Mouse (Mus musculus) myocyte (in vitro differentiated cells): ENCODE results near the gene Bud13. TPM values are rescaled to one million over a fixed set of nuclear protein-coding genes. Genes with fewer than 3 reads are reported as not detected.

Source experiments
- H3K27me3 ChIP-seq: one replicate; pipeline ENCODE4 v1.6.1; 2011; ENCODE audit not compliant: control insufficient read depth, insufficient read depth, insufficient read length
- H3K36me3 ChIP-seq: one replicate; pipeline ENCODE4 v1.6.1; 2011; ENCODE audit not compliant: control insufficient read depth, insufficient read depth
- H3K4me2 ChIP-seq: one replicate; pipeline ENCODE4 v1.6.1; 2011; ENCODE audit warnings: low read depth, control low read depth
- H3K4me3 ChIP-seq: one replicate; pipeline ENCODE4 v1.5.1; 2011; ENCODE audit warnings: mild to moderate bottlenecking, control low read depth, moderate library complexity
- H3K79me2 ChIP-seq: one replicate; pipeline ENCODE4 v1.6.1; 2011; ENCODE audit not compliant: control insufficient read depth, insufficient read depth
- H3ac ChIP-seq: one replicate; pipeline ENCODE4 v1.6.1; 2011; ENCODE audit not compliant: control insufficient read depth, insufficient read length
- CEBPB ChIP-seq: IDR thresholded peaks from 2 replicates; pipeline ENCODE4 v1.6.1; 2011; ENCODE audit warnings: mild to moderate bottlenecking, moderate library complexity; ENCODE audit not compliant: poor library complexity, insufficient read depth, severe bottlenecking
- E2F4 ChIP-seq: IDR thresholded peaks from one replicate; pipeline ENCODE4 v1.6.1; 2011; ENCODE audit warnings: mild to moderate bottlenecking, control low read depth, moderate library complexity; ENCODE audit not compliant: insufficient read depth
- MAX ChIP-seq: IDR thresholded peaks from one replicate; pipeline ENCODE4 v1.6.1; 2011; ENCODE audit warnings: low read depth, mild to moderate bottlenecking, control low read depth
- MYOD1 ChIP-seq, 3 experiments: IDR thresholded peaks; one replicate each; pipeline ENCODE4 v1.6.1; 2011; ENCODE audit warnings: control low read depth in 2 of 3, low read depth in 2 of 3, mild to moderate bottlenecking in 2 of 3, moderate library complexity in 1 of 3; ENCODE audit not compliant: insufficient read length in 2 of 3, control insufficient read depth in 1 of 3
- MYOG ChIP-seq, 3 experiments: IDR thresholded peaks; one replicate each; pipeline ENCODE4 v1.6.1; 2011; ENCODE audit warnings: control low read depth in 2 of 3, low read depth in 2 of 3, mild to moderate bottlenecking in 2 of 3; ENCODE audit not compliant: insufficient read length in 2 of 3, control insufficient read depth in 1 of 3, insufficient read depth in 1 of 3
- POLR2A ChIP-seq: IDR thresholded peaks from one replicate; pipeline ENCODE4 v1.6.1; 2011; ENCODE audit warnings: low read depth, mild to moderate bottlenecking, control low read depth, moderate library complexity; ENCODE audit not compliant: insufficient read length
- POLR2AphosphoS2 ChIP-seq: IDR thresholded peaks from one replicate; pipeline ENCODE4 v1.6.1; 2011; ENCODE audit warnings: low read depth, control low read depth; ENCODE audit not compliant: insufficient read length
- REST ChIP-seq: IDR thresholded peaks from one replicate; pipeline ENCODE4 v1.6.1; 2011; ENCODE audit warnings: mild to moderate bottlenecking, control low read depth, moderate library complexity; ENCODE audit not compliant: insufficient read depth, insufficient read length
- SRF ChIP-seq: IDR thresholded peaks from one replicate; pipeline ENCODE4 v1.6.1; 2011; ENCODE audit warnings: low read depth; ENCODE audit not compliant: control insufficient read depth, insufficient read length
- TCF12 ChIP-seq: IDR thresholded peaks from one replicate; pipeline ENCODE4 v1.6.1; 2011; ENCODE audit warnings: mild to moderate bottlenecking, control low read depth; ENCODE audit not compliant: poor library complexity, insufficient read depth, severe bottlenecking
- TCF3 ChIP-seq: IDR thresholded peaks from one replicate; pipeline ENCODE4 v1.6.1; 2011; ENCODE audit warnings: low read depth, control low read depth; ENCODE audit not compliant: insufficient read length
- USF1 ChIP-seq: IDR thresholded peaks from one replicate; pipeline ENCODE4 v1.6.1; 2011; ENCODE audit warnings: low read depth, mild to moderate bottlenecking, control low read depth, moderate library complexity
- polyA plus RNA-seq: library from polyadenylated mRNA; unstranded; fragments of >200 nt; fragmentation: generic; extraction: Trizol; gene quantifications from one replicate; pipeline ENCODE4 v1.2.1, GENCODE M21; 2012; ENCODE audit warnings: missing spikeins

The Bud13 gene
- polyA plus RNA-seq, 1 experiment = 9.5 TPM

GRCm38 (mm10) chr9:46256177-46256576, 26.6 kb upstream of the Bud13 start:
- Histone ChIP-seq H3ac (no peak overlapping the region), H3K27me3 (peaks cover 15% of the 10 kb centered on the region), H3K79me2 (no peaks in the 10 kb centered on the region), H3K4me3 (no peak overlapping the region), H3K36me3 (no peaks in the 10 kb centered on the region), H3K4me2 (no peak overlapping the region)
- TF ChIP-seq MYOD1 (IDR thresholded peaks at IDR 0.05; ENCODE audit: control insufficient read depth in 1 of 3, insufficient read length in 2 of 3, low read depth in 2 of 3) (no peak), CEBPB (no peak)

GRCm38 (mm10) chr9:46256658-46257385, 26.0 kb upstream of the Bud13 start:
- Histone ChIP-seq H3K4me2 (peak overlapping the region; percentile 41), H3K27me3 (peaks cover 13% of the 10 kb centered on the region), H3K79me2 (no peaks in the 10 kb centered on the region), H3K4me3 (no peak overlapping the region), H3ac (no peak overlapping the region), H3K36me3 (no peaks in the 10 kb centered on the region)
- TF ChIP-seq USF1 (no peak), MAX (no peak), MYOG (IDR thresholded peaks at IDR 0.05; ENCODE audit: control insufficient read depth in 1 of 3, insufficient read depth in 1 of 3, insufficient read length in 2 of 3, low read depth in 2 of 3) (no peak), CEBPB (no peak), MYOD1 (IDR thresholded peaks at IDR 0.05; ENCODE audit: control insufficient read depth in 1 of 3, insufficient read length in 2 of 3, low read depth in 2 of 3) (no peak), POLR2AphosphoS2 (no peak), POLR2A (no peak), E2F4 (no peak), REST (no peak), SRF (no peak), TCF3 (no peak), TCF12 (no peak)

GRCm38 (mm10) chr9:46257546-46257945, 25.3 kb upstream of the Bud13 start:
- H3K36me3 ChIP-seq = no peaks in the 10 kb centered on the region
- H3K4me2 ChIP-seq = peak overlapping the region; percentile 41

GRCm38 (mm10) chr9:46259111-46259510, 23.7 kb upstream of the Bud13 start:
- Histone ChIP-seq H3K27me3 (peaks cover 6% of the 10 kb centered on the region), H3K4me3 (no peak overlapping the region), H3ac (no peak overlapping the region), H3K79me2 (no peaks in the 10 kb centered on the region), H3K4me2 (no peak overlapping the region), H3K36me3 (no peaks in the 10 kb centered on the region)
- TF ChIP-seq MYOD1 (IDR thresholded peaks at IDR 0.05; ENCODE audit: control insufficient read depth in 1 of 3, insufficient read length in 2 of 3, low read depth in 2 of 3) (no peak), POLR2AphosphoS2 (no peak), E2F4 (no peak), TCF12 (no peak), USF1 (no peak), CEBPB (no peak), POLR2A (no peak), SRF (no peak), TCF3 (no peak), REST (no peak)

More at GRCm38 (mm10) chr9:46257546-46257945, 25.3 kb upstream of the Bud13 start:
- Histone ChIP-seq H3K4me3 (no peak overlapping the region), H3K27me3 (peaks cover 9% of the 10 kb centered on the region), H3ac (no peak overlapping the region), H3K79me2 (no peaks in the 10 kb centered on the region)
- no peak for TF ChIP-seq REST
- TF ChIP-seq POLR2AphosphoS2 = no peak
- TF ChIP-seq TCF3 = no peak
- no peak for TF ChIP-seq MAX
- TF ChIP-seq POLR2A = no peak
- TF ChIP-seq CEBPB = no peak
- no peak for TF ChIP-seq USF1
- TF ChIP-seq MYOD1 (IDR thresholded peaks at IDR 0.05; ENCODE audit: control insufficient read depth in 1 of 3, insufficient read length in 2 of 3, low read depth in 2 of 3) = no peak
- no peak for TF ChIP-seq SRF
- TF ChIP-seq MYOG (IDR thresholded peaks at IDR 0.05; ENCODE audit: control insufficient read depth in 1 of 3, insufficient read depth in 1 of 3, insufficient read length in 2 of 3, low read depth in 2 of 3) = no peak
- no peak for TF ChIP-seq E2F4
- TF ChIP-seq TCF12 = no peak

- H3K4me2 ChIP-seq = no peak overlapping the region
- H3K4me3 ChIP-seq = no peak overlapping the region
- H3K36me3 ChIP-seq = no peaks in the 10 kb centered on the region
- no peaks in the 10 kb centered on the region for H3K79me2 ChIP-seq
- H3ac ChIP-seq = no peak overlapping the region
- TF ChIP-seq E2F4 (no peak), SRF (no peak), REST (no peak), MAX (no peak), TCF12 (no peak), MYOD1 (IDR thresholded peaks at IDR 0.05; ENCODE audit: control insufficient read depth in 1 of 3, insufficient read length in 2 of 3, low read depth in 2 of 3) (no peak), POLR2A (no peak), USF1 (no peak), CEBPB (no peak), MYOG (IDR thresholded peaks at IDR 0.05; ENCODE audit: control insufficient read depth in 1 of 3, insufficient read depth in 1 of 3, insufficient read length in 2 of 3, low read depth in 2 of 3) (no peak), TCF3 (no peak), POLR2AphosphoS2 (no peak)
- peaks cover 12% of the 10 kb centered on the region for H3K27me3 ChIP-seq
Observed at GRCm38 (mm10) chr9:46261131-46261530, 21.7 kb upstream of the Bud13 start.
